Mouse (Mus musculus) liver, embryonic 14.5 days (tissue): ENCODE data around the gene Relb.

Experiments
- CTCF ChIP-seq: IDR thresholded peaks from 2 replicates; pipeline ENCODE4 v1.5.1; 2016; ENCODE audit warnings: antibody characterized with exemption, low read depth, control low read depth
- EP300 ChIP-seq: IDR thresholded peaks from 2 replicates; pipeline ENCODE4 v1.6.1; 2016; ENCODE audit warnings: antibody characterized with exemption, low read depth

- no peak for TF ChIP-seq CTCF
- TF ChIP-seq EP300 = no peak
Measured at GRCm38 (mm10) chr7:19663940-19664339, 34.7 kb upstream of the Relb start.
